Mouse (Mus musculus) hindbrain, embryonic 13.5 days (tissue): ENCODE data around the gene Efcab14. TPM values are rescaled to one million over a fixed set of nuclear protein-coding genes. Genes with fewer than 3 reads are reported as not detected.

Source experiments
- ATAC-seq: fragments of 200-750 bp; cut with Nextera tagmentation; 2 replicates; pipeline ENCODE4 v1.8.0; 2017; ENCODE audit warnings: moderate TSS enrichment; ENCODE audit not compliant: low FRiP score
- H3K27ac ChIP-seq: fragments of 300-500 bp; sonication (generic); 2 replicates; pipeline ENCODE4 v1.5.1; 2015; ENCODE audit warnings: inconsistent platforms, mild to moderate bottlenecking, moderate library complexity
- H3K27me3 ChIP-seq: fragments of 300-500 bp; sonication (generic); 2 replicates; pipeline ENCODE4 v1.6.1; 2015; ENCODE audit warnings: mild to moderate bottlenecking, inconsistent platforms
- H3K36me3 ChIP-seq: fragments of 300-500 bp; sonication (generic); 2 replicates; pipeline ENCODE4 v1.6.1; 2015; ENCODE audit warnings: mild to moderate bottlenecking, inconsistent platforms
- H3K4me1 ChIP-seq: fragments of 300-500 bp; sonication (generic); replicated peaks from 2 replicates; pipeline ENCODE4 v1.6.1; 2015; ENCODE audit warnings: inconsistent platforms
- H3K4me2 ChIP-seq: fragments of 300-500 bp; sonication (generic); 2 replicates; pipeline ENCODE4 v1.6.1; 2015; ENCODE audit warnings: inconsistent platforms, mild to moderate bottlenecking, moderate library complexity
- H3K4me3 ChIP-seq: fragments of 300-500 bp; sonication (generic); 2 replicates; pipeline ENCODE4 v1.5.1; 2015; ENCODE audit warnings: mild to moderate bottlenecking, inconsistent platforms
- H3K9ac ChIP-seq: fragments of 300-500 bp; sonication (generic); 2 replicates; pipeline ENCODE4 v1.6.1; 2015; ENCODE audit warnings: mild to moderate bottlenecking, inconsistent platforms
- H3K9me3 ChIP-seq: fragments of 300-500 bp; sonication (generic); 2 replicates; pipeline ENCODE4 v1.6.1; 2016; ENCODE audit warnings: inconsistent platforms
- WGBS: fragments of 180-500 bp; shearing (Covaris S2); methylation state at CpG from one replicate; pipeline ENCODE4 v1.1.7; 2015; 5-methylcytosine and 5-hydroxymethylcytosine counted together
- polyA plus RNA-seq: library from polyadenylated mRNA; unstranded; fragments of >200 nt; fragmentation: Nextera tagmentation; extraction: Ambion mirVana; gene quantifications from 2 replicates; pipeline ENCODE4 v1.2.1, GENCODE M21; 2015

Efcab14 gene
- polyA plus RNA-seq, 1 experiment from 2014 or later = 21.3 TPM

DNA sequence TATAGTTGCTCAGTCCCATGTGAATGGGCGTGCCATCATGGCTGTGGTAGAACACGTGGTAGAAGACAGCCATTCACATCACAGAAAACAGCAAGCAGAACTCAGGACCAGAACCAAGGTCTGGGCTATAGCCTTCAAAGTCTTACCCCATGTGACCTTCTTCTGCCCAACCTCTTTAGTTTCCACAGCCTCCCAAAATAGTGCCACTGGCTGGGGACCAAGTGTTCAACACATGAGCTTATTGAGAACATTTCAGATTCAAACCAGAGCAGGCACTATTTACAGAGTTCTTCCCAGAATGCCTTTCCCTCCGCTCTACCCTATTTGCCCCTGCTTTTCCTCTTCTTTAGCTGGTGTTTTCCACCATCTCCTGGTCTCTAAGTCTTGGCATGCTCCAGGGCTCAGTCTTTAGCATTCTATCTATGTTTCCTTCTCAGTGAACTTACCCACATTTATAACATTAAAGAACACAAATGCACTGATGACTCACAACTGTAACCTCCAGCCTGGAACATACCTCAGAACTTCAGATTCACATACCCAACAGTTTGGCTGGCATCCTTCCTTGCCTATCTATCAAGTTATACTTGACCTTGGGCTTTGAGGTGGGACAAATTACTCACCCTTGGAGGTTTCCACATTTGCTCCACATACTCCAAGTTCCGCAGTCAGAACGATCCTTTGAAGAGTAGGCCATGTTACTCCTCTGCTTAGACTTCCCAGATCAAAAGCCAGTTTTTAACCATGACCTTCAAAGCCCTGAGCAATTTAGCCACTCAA lies 44.7 kb downstream of the Efcab14 start:
- no peak overlapping the region for H3K4me2 ChIP-seq
- H3K4me3 ChIP-seq = no peak overlapping the region
- H3K9ac ChIP-seq = no peak overlapping the region
- ATAC-seq = no peak
- H3K36me3 ChIP-seq = peaks cover 8% of the 10 kb centered on the region
- no peak overlapping the region for H3K27ac ChIP-seq
- H3K9me3 ChIP-seq = no peaks in the 10 kb centered on the region
- H3K4me1 ChIP-seq = peaks cover 17% of the 10 kb centered on the region
- no peaks in the 10 kb centered on the region for H3K27me3 ChIP-seq
- 92% methylated on average over 5 of the region's 5 CpGs for WGBS

DNA sequence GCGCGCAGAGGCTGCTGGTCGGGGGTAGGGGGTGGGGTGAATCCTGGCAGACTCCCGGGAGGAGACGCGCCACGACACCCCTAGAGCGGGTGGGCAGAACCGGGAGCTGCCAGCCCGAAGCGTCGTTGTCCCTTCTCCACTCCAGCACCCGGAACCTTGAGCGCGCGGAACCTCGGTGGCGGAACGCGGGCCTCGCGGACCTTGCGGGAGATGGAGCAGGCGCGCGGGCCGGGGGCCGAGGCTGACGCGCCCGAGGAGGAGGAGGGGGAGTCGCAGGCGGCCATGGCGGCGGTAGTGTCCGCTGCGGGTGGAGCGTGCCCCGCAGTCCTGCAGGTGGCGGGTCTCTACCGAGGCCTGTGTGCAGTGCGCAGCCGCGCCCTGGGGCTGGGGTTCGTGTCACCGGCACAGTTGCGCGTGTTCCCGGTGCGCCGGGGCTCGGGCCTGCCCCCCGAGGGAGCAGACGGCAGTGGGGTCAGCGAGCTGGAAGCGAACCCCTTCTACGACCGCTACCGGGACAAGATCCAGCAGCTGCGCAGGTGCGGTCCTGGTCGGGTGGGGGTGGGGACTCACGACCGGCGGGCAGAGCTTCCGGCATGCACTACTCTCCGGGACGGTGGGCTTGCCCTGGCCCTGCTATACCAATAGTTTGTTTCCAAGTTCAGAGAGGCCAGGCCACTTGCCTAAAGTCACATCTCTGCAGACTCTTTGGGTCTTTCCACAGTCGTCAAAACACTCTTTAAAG lies 47.4 kb downstream of the Efcab14 start, which contains the start of gene Atpaf1:
Atpaf1 (plus strand) TSS at position 44 of the 742 bp plus-strand sequence.
- Histone ChIP-seq H3K9me3 (no peaks in the 10 kb centered on the region), H3K4me1 (peaks cover 17% of the 10 kb centered on the region), H3K4me3 (peak within 1 kb of the TSS; percentile 71), H3K27ac (peak within 1 kb of the TSS; percentile 64), H3K36me3 (peaks cover 13% of the 10 kb centered on the region), H3K4me2 (peak within 1 kb of the TSS; percentile 69), H3K27me3 (no peaks in the 10 kb centered on the region), H3K9ac (peak within 1 kb of the TSS; percentile 83)
- ATAC-seq = peak; percentile 94
- WGBS = under 1% methylated on average over 58 of the region's 69 CpGs

DNA sequence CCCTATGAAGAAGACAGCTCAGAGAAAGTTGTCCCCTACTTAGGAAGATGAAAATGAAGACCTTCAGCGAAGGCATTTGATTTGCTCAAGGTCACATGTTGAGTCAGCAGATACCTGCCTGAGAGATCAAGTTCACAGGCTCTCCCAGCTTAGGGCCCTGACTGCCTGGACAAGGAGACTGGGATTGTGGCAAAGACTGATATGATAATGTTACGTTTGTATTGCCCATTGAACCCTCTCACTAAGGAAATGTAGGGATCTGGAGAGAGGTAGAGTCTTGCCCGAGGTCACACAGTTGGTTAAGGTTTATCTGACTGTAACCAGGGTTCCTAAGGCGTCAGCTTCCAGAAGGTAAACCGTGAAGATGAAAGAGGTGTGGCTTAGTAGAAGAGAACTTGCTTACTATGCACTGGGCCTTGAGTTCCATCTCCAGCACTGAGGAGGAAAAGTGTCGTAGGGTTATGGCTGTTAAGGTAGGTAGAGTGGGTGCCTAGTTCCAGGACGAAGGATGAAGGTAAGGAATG lies 48.0 kb downstream of the Efcab14 start:
- peak; percentile 26; the same call in 1 of the 2 replicates for ATAC-seq
- Histone ChIP-seq H3K9ac (peak overlapping the region; percentile 83), H3K27me3 (no peaks in the 10 kb centered on the region), H3K4me1 (peaks cover 17% of the 10 kb centered on the region), H3K27ac (no peak overlapping the region), H3K36me3 (peaks cover 19% of the 10 kb centered on the region), H3K4me3 (peak overlapping the region; percentile 71), H3K9me3 (no peaks in the 10 kb centered on the region), H3K4me2 (peak overlapping the region; percentile 69)
- 60% methylated on average over 7 of the region's 7 CpGs for WGBS

DNA sequence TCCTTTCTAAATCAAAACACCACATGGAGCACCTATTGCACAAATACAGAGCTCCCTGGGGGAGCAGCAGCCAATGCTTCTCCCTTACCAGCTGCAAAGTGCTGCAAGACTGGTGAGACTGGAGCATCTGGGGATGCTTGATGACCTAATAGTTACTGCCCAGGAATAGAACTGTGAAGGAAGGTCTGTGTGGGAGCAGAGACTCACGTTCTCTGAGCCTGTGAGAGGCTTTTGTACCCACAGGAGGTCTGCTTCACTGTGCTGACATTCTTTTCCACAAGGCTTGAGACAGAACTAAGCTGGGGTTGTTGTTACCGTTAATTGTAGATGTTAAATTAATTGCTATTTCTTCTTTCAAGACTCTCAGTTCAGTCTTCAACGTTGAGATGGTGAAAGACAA lies 53.3 kb downstream of the Efcab14 start:
- H3K4me3 ChIP-seq = no peak overlapping the region
- no peak overlapping the region for H3K9ac ChIP-seq
- H3K9me3 ChIP-seq = no peaks in the 10 kb centered on the region
- no peak overlapping the region for H3K4me2 ChIP-seq
- no peaks in the 10 kb centered on the region for H3K27me3 ChIP-seq
- WGBS = 79% methylated on average over 3 of the region's 3 CpGs
- H3K27ac ChIP-seq = no peak overlapping the region
- peaks cover 44% of the 10 kb centered on the region for H3K36me3 ChIP-seq
- H3K4me1 ChIP-seq = peaks cover 4% of the 10 kb centered on the region
- ATAC-seq = no peak

DNA sequence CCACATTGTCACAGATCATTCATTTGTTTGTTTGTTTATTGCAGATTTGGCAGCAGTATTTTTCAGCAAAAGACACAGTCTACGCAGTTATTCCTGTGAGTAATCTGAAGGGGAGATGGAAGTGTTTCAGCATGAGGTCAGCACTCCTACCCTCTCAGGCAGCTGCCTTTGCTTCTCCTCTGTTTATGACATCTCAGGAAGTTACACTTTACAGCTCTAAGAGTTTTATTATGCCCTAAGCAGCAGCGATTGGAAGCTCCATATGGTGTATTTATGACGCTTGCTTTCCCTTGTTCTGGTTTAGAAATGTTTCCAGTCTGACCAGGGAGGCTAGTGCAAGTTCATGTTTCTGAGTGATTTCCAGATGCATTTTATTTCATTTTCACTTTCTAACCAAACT lies 57.8 kb downstream of the Efcab14 start:
- ATAC-seq = no peak
- H3K27ac ChIP-seq = no peak overlapping the region
- H3K4me2 ChIP-seq = no peak overlapping the region
- H3K27me3 ChIP-seq = no peaks in the 10 kb centered on the region
- peaks cover 60% of the 10 kb centered on the region for H3K36me3 ChIP-seq
- no peak overlapping the region for H3K4me3 ChIP-seq
- no peaks in the 10 kb centered on the region for H3K9me3 ChIP-seq
- WGBS = 90% methylated on average over 3 of the region's 3 CpGs
- no peaks in the 10 kb centered on the region for H3K4me1 ChIP-seq
- no peak overlapping the region for H3K9ac ChIP-seq

DNA sequence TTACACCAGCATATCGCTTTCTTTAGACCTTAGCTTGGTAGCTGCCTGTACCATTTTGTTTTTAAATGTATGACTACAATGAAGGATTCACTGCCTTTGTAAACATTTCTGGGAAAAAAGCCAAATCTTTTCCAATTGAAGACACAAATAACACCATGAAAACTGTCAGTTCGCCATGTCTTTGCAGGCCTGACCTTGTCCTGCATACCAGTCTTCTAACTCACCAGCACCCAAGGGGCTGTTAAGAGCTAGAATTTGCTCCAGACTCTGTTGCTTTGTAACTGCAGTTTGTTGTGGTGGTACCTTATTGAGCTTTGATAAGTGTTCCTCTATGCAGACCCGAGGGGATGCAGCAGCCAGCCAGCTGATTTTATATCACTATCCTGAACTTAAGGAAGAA lies 62.4 kb downstream of the Efcab14 start:
- Histone ChIP-seq H3K4me1 (no peaks in the 10 kb centered on the region), H3K27me3 (no peaks in the 10 kb centered on the region), H3K4me3 (no peak overlapping the region), H3K4me2 (no peak overlapping the region), H3K9ac (no peak overlapping the region), H3K27ac (no peak overlapping the region), H3K36me3 (peaks cover 57% of the 10 kb centered on the region), H3K9me3 (no peaks in the 10 kb centered on the region)
- WGBS = 77% methylated on average over 3 of the region's 3 CpGs
- no peak for ATAC-seq

DNA sequence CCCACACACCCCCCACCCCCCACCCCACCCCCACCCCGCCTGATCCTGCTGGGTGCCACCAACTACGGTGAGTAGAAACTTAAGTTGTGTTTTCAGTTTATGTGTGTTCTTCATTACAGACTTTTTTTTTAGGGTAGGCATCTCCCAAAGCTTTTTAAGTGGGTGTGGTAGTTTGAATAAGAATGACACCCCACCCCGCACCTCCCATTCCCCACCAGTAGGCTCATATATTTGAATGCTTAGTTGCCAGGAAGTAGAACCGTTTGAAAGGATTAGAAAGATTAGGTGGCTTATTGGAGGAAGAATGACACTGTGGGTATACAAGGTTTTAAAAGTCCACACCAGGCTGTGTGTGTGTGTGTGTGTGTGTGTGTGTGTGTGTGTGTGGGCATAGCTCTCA lies 74.8 kb downstream of the Efcab14 start:
- WGBS = 89% methylated on average over 4 of the region's 4 CpGs
- Histone ChIP-seq H3K36me3 (peaks cover 52% of the 10 kb centered on the region), H3K27ac (no peak overlapping the region), H3K9me3 (no peaks in the 10 kb centered on the region), H3K4me2 (no peak overlapping the region), H3K4me1 (no peaks in the 10 kb centered on the region), H3K27me3 (no peaks in the 10 kb centered on the region), H3K9ac (no peak overlapping the region), H3K4me3 (no peak overlapping the region)
- ATAC-seq = no peak

DNA sequence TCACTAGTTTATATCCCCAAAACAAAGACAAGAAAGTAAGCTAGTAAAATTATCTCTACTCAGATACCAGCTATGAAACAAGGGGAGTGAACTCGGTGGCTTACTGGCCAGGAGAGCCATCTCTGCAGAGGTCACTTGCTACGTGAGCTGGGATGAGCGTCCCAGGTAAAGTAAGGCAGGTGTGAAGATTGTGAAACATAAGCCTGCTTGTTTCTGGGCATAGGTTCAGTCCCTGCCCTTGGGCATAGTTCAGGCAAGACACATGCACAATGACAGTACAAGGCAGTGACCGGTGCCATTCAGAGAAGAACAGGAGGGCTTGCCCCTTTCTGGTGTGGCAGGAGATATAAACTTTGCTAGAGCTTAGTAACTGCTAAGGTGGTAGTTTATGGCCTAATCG lies 78.1 kb downstream of the Efcab14 start:
- ATAC-seq = no peak
- Histone ChIP-seq H3K4me2 (no peak overlapping the region), H3K27ac (no peak overlapping the region), H3K27me3 (no peaks in the 10 kb centered on the region), H3K4me3 (no peak overlapping the region), H3K4me1 (no peaks in the 10 kb centered on the region), H3K9ac (no peak overlapping the region), H3K36me3 (peaks cover 46% of the 10 kb centered on the region), H3K9me3 (no peaks in the 10 kb centered on the region)
- 98% methylated on average over 5 of the region's 5 CpGs for WGBS

DNA sequence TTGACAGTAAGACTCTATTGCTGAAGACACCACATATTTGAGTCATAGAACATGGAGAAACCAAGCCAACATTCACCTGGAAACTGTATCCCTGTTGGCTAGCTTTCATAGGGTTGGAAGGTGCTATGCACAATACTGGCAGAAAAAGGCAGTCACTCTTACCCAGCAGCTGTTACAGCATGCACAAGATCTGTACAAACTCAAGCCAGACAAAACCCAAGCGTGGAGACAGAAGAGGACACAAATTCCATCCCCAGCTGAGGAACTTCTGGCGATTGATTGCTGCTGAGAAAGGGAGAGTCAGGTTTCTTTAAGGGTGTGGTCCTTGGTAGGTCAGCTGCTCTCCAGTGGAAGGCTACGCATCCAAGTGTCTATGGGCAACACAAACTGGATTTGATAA lies 82.7 kb downstream of the Efcab14 start:
- no peak for ATAC-seq
- no peak overlapping the region for H3K4me2 ChIP-seq
- peaks cover 17% of the 10 kb centered on the region for H3K36me3 ChIP-seq
- H3K9ac ChIP-seq = no peak overlapping the region
- H3K27me3 ChIP-seq = no peaks in the 10 kb centered on the region
- WGBS = 88% methylated on average over 3 of the region's 3 CpGs
- no peak overlapping the region for H3K27ac ChIP-seq
- no peaks in the 10 kb centered on the region for H3K4me1 ChIP-seq
- H3K9me3 ChIP-seq = no peaks in the 10 kb centered on the region
- H3K4me3 ChIP-seq = no peak overlapping the region

DNA sequence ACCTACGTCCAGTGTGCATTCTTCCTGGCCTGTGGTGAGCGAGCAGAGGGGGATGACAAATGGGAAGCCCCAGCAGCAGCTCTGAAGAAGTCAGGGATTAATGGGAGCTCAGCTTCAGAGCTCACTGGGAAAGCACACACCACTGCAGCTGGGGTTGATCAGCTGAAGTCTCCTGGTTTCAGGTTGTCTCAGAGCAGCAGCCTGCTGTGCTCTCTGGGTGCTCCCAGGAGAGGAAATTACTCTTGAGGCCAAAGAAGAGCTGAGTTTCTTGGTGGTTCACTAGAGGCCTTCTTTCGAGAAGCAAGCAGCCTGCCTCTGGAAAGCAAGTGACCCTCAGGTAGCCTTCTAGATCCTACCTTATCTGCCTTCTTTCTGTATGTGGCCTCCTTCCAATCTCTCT lies 83.4 kb downstream of the Efcab14 start:
- no peaks in the 10 kb centered on the region for H3K27me3 ChIP-seq
- no peaks in the 10 kb centered on the region for H3K4me1 ChIP-seq
- H3K4me2 ChIP-seq = no peak overlapping the region
- H3K4me3 ChIP-seq = no peak overlapping the region
- H3K9ac ChIP-seq = no peak overlapping the region
- H3K27ac ChIP-seq = no peak overlapping the region
- peaks cover 10% of the 10 kb centered on the region for H3K36me3 ChIP-seq
- 80% methylated on average over 3 of the region's 3 CpGs for WGBS
- no peaks in the 10 kb centered on the region for H3K9me3 ChIP-seq
- ATAC-seq = no peak

DNA sequence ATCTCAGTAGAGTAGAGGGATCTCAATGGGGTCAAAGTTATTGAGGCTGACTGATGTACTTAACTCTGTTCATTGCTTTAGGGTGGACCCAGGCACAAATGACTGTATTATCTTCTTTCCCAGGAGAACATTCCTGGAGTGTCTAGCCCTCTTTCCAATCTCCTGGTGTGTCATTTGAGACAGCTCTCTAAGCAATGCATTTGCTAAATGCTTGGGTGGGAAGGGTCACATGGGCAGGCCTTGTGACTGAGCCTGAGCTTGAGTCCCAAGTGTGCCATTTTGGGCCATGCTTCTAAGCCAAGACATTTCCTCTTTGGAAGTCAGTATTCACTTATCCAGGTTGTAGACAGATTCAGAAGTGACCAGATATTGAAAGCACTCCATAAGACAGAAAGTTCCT lies 83.9 kb downstream of the Efcab14 start:
- no peaks in the 10 kb centered on the region for H3K4me1 ChIP-seq
- no peak overlapping the region for H3K27ac ChIP-seq
- H3K9ac ChIP-seq = no peak overlapping the region
- H3K4me2 ChIP-seq = no peak overlapping the region
- no peaks in the 10 kb centered on the region for H3K9me3 ChIP-seq
- no peak for ATAC-seq
- no peaks in the 10 kb centered on the region; the same call in 1 of the 2 replicates for H3K27me3 ChIP-seq
- peaks cover 5% of the 10 kb centered on the region; the same call in 1 of the 2 replicates for H3K36me3 ChIP-seq
- H3K4me3 ChIP-seq = no peak overlapping the region

DNA sequence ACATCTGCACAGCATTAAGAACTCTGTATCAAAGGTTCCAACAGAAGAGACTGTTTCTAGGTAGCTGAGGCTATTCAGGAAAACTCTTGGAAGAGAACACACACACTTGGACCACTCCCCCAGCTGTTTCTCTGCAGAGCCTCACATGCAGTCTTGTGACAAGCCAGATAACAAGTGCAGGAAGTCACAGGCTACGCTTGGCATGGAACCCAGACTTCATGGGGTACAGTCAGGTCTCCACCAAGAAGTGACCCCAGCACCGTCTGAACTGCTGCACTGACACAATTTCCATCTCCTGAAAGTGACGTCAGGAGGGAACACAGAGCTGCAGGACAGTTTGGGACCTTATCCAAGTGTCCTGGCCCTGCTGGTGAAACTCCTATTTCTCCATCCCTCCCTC lies 84.4 kb downstream of the Efcab14 start:
- Histone ChIP-seq H3K4me1 (no peaks in the 10 kb centered on the region), H3K9me3 (no peaks in the 10 kb centered on the region), H3K4me2 (no peak overlapping the region), H3K36me3 (peaks cover 4% of the 10 kb centered on the region; the same call in 1 of the 2 replicates), H3K4me3 (no peak overlapping the region), H3K27ac (no peak overlapping the region), H3K9ac (no peak overlapping the region), H3K27me3 (peaks cover 5% of the 10 kb centered on the region)
- no peak for ATAC-seq
- 80% methylated on average over 3 of the region's 3 CpGs for WGBS
